Mouse (Mus musculus) heart, postnatal 14 days (tissue): ENCODE results near the gene Cabp7. TPM values are rescaled to one million over a fixed set of nuclear protein-coding genes. Genes with fewer than 3 reads are reported as not detected.

ENCODE experiments used
- DNase-seq, 2 experiments: peaks; one replicate each; pipeline ENCODE4 v3.0.0; 2021 to 2022
- intact Hi-C: fragments of 180-260 bp; cut with DNase I; formaldehyde crosslinking; loops from one replicate; pipeline ENCODE4 v1.15.1; 2025
- total RNA-seq, 2 experiments: library from RNA; stranded (reverse); gene quantifications; 2 replicates each; pipeline ENCODE4 v1.2.3; 2021

Cabp7 gene
- total RNA-seq, 2 experiments from 2014 or later, result not detected

DNA sequence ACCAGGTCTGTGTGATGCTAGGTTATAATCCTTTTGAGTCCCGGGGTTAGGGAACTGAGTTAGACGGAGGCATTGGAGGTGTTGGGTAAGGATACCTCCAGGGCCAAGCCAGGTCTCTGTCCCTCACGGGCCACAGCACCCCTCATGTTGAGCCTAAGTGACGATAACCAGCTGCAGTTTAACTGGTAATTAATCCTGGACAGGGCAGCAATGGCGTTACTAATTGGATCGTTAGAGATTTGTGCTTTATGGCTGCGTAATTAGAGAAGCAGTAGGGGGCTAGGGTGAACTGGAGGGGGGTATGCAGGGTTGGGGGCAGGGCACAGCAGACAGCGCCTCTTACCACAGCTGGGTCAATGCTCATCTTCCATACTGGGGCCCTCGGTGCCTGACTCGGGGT, 6.3 kb upstream of the Cabp7 start:
- no peak for DNase-seq
- intact Hi-C loops, result no loop called here

- intact Hi-C loops, result no loop called here
- peak; percentile 81 to 85 for DNase-seq
Observed at GRCm38 (mm10) chr11:4750263-4750662, 3.7 kb upstream of the Cabp7 start.

DNA sequence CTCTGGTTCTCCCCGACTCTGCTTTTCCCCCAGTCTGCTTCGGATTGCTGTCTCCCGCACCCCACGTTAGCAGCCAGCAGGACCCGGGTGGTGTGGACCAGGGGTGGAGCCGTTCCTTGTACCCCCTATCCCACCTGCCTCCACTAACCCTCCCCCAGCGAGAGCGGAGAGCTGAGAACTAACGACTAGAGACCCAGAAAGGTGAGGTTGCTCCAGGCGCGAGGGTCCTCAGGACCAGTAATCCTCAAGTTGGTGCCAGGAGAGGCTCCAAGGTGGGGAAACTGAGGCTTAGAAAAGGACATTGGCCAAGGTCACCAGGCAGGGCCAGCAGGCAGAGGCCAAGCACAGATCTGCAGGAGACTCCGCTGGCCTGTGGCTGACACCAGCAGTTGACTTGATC, 707 bp upstream of the Cabp7 start:
- no peak for DNase-seq

DNA sequence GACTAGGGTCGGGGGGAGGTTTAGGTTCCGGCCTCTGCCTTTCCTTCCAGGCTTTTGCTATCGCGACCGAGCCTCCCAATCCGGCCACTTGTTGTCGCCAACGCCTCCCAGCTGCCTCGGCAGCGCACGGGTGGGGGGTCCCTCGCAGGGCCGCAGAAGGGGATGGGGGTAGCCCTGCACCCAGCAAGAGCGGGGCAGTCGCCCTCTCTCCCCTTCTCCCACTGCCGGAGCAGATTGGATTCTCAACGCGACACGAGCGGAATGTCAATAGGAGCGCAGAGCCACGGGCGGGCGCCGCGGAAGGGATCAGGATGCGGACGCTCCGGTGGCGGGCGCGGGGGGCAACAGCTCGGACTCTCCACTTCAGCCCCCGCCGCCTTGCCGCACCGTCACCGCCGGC, 609 bp downstream of the Cabp7 start:
- no peak for DNase-seq
- intact Hi-C loops, result no loop called here

More for the DNA sequence above, 707 bp upstream of the Cabp7 start:
- intact Hi-C loops, result no loop called here

DNA sequence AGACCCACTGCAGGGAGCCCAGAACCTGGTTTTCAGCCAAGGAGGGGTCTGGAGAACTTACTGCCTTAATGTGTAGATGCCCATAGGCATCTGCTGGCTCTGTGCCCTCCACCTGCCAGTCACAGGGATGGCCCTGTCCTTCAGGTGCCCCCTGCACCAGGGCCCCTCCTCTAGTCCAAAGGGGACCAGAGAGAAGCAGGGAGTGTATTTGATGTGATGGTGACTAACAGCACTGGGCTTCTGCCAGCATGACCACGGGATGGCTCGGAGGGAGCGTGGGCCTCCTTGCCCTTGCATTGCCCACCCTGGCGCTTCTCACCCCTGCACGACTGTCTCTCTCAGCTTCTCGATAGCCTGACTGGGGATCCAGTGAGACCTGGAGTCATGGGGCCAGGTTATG, 1.9 kb downstream of the Cabp7 start:
- DNase-seq, result no peak
- intact Hi-C loops, result no loop called here

- DNase-seq, result no peak
- intact Hi-C loops, result no loop called here
Observed at GRCm38 (mm10) chr11:4740785-4741184, 5.8 kb downstream of the Cabp7 start.

DNA sequence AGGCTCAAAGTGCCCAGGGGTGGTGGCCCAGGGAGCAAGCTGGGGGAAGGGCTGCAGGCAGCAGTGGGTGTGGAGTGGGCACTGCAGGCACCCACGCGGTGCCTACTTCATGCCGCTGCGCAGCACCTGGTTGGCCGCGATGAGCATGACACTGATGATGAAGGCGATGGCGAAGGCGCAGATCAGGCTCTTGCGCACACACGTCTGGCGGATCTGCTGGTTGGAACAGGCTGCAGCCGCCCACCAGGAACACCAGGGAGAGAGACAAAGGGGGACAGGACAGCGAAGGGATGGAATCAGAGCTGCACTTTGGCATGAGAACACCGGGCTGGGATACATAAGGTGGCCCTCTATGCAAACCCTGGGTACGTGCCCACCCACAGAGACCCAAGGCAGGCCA, 7.9 kb downstream of the Cabp7 start:
- intact Hi-C loops, result no loop called here
- no peak for DNase-seq

DNA sequence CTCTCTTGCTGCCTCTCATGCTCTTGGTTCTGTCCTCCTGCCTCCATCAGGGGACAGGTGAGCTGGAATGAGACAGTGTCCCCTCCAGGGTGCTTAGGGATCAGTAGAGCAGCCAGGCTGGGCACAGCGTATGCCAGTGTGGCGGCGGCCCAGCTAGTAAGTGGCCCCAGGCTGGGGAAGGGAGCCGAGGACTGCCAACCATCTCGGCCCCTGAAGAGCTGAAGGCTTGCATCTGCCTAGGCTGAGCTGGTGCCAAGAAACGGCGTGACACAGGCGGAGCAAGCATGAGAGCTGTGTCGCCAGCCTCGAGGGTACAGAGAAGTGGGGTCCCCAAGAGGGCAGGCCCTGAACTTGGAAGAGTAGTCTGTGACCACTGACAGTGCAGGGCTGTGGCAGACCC, 8.9 kb downstream of the Cabp7 start:
- DNase-seq, result no peak
- intact Hi-C loops, result no loop called here

- DNase-seq, result no peak
- intact Hi-C loops, result no loop called here
Observed at GRCm38 (mm10) chr11:4736355-4736754, 10.2 kb downstream of the Cabp7 start.

DNA sequence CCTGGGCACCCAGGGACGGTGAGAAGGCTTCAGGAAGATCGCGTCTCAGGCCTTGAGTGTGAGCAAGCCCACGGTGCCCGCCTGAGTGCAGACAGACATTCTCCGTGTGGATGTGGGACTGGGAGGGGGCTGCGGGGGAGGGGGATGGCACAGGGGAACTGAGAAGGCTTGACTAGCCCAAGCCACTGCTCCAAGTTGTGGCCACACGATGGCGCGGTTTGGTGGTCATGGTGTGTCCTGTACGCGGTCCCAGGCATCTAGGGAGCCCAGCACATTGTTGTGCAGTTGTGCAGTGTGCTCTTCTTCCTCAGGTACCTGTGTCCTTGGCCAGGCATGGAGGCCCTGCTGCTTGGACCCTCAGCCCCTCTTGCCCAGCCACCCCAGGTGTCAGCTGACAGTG, 12.4 kb downstream of the Cabp7 start:
- intact Hi-C loops, result no loop called here
- DNase-seq, result no peak

DNA sequence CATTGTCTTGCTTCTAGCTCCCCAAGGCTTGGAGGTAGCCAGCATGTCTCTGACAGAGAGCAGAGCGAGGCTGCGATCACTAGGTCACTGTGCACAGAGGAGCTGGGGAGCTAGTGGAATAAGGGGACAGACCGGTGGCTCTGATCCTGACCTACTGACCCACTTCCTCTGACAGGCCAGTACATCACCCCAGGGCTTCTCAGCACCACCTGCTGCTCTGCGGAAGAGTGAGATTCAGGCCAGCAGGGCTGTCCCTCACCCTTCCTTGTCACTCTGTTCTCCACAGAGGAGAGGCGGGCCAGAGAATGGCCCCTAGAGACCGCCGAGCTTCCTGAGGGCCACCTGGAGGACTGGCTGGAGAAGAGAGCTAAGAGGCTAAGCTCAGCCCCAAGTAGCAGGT, 14.8 kb downstream of the Cabp7 start:
- no peak for DNase-seq
- intact Hi-C loops, result no loop called here

DNA sequence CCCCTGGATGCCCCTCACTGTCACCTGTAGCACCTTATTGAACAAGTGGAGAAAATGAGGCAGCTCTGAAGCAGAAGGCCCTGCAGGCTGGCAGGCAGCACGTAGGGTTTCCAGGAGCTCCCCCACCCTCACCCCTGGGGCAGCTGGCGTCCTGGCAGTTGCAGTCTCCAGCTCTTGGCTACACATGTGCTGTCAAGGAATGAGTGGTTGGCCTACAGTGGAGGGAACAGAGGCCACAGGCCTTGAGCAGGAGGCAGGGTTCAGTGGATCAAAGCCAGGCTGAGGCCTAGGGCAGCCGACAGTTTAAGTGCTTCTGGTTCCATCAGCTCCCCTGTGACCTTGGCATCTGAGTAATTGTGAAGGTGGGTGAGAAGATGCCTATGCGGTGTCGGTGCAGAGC, 15.7 kb downstream of the Cabp7 start:
- intact Hi-C loops, result no loop called here
- DNase-seq, result no peak

- DNase-seq, result no peak
- intact Hi-C loops, result no loop called here
Observed at GRCm38 (mm10) chr11:4730096-4730495, 16.5 kb downstream of the Cabp7 start.

DNA sequence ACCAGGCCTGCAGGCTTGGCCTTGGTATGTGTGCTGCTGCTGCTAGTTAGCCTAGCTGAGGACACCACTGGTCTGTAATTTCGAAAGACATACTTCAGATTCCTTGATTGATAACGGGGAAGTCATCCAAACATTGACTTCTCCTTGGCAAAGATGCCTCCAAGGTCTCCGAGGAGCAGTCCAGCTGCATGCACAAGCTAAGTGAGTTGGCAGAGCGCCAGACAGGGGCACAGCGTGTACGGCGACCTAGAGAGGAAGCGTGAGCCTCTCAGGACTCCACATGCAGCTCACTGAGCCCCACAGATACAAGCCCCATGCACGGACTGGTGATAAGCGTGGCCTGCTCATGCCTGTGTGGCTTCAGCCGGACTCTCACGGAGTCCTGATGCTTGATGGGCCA, 17.0 kb downstream of the Cabp7 start:
- intact Hi-C loops, result no loop called here
- peak; percentile 22 to 31 for DNase-seq

DNA sequence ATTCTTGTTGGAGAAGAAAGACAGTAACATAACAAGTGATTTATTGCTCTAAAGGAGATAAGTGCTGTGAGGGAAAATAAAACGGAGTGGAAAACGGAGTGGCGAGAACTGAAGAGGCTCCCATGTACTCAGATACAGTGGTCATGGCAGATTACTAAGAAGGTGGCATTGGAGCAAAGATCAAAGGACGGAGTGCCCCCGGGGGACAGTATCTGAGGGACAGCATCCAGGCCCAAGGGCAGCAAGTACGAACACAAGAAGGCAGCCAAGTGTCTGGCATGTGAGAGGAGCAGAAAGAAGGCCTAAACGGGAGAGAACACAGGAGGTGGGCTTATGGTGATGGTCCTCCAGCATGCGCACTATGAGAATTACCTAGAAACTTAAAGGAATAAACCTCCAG, 24.9 kb downstream of the Cabp7 start:
- intact Hi-C loops, result no loop called here
- DNase-seq, result no peak

DNA sequence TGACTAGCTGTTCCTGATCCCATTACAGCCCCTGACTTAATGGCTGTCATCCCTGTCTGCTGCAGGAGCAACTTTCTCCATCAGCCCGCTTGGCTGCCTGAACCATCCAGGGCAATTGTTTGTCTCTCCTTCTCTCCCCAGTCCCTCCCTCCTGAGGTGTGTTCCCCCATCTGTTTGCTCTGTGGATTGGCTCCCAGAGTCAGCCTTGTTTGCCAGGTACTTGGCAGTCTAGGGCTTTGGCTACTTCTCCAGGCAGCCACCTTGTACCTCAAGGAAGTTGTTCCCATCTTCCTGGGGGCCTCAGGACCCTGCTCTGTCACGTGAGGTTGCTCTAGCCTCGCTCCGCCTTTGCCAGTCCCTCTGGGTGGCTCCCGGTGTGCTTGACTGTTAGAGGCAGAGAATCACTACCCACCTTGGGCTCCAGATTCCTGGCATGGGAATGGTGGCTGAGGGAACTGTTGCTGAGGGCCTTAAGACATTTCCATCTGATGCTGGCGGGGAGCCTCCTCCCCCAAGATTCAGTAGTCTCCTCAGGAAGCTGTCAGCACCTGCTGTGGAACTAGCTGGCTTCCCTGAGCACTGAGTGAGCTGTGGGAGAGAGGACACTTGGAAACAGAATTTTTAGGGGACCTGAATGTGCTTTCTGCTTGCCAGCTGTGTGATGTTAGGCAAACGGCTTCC, 25.5 kb downstream of the Cabp7 start:
- intact Hi-C loops, result no loop called here
- DNase-seq, result no peak

DNA sequence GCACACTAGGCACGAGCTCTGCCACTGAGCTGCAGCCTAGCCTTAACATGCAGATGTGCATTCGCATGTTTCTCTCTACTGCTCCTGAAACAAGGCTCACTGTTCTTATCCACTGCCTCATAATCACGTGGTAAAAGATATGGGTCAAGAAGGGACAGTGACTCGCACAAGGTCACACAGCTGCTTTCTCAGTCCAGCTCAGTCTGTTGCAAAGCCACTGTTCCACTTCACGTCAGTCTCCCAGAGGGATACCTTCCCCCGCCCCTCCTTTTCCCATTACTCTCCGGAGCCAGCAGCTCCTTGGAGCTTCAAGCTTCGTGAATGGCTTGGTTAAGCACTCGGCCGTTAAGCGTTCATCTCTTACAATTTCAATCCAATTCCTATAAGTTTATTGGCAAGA, 26.2 kb downstream of the Cabp7 start:
- intact Hi-C loops, result no loop called here
- DNase-seq, result no peak

- intact Hi-C loops, result no loop called here
- no peak for DNase-seq
Observed at GRCm38 (mm10) chr11:4719961-4720360, 26.6 kb downstream of the Cabp7 start.

DNA sequence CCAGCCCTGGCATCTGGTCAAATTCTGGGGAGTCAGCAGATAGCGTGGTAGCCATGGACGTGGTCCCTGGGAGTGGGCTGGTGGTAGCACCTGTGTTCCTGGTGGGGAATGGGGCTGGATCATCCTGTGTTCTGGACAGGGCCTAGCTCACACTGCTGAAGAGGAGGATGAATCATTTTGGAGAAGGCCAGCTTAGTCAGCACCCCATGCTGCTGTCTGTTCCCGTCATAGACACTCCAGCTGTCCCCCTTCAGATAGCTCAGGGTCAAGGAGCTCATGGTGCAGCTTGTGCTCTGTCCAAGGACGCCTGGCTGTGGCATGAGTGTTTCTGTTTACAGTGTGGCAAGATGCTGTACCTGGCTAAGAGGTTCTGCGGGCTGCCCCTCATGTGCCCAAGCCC, 28.0 kb downstream of the Cabp7 start:
- no peak for DNase-seq
- intact Hi-C loops, result no loop called here

DNA sequence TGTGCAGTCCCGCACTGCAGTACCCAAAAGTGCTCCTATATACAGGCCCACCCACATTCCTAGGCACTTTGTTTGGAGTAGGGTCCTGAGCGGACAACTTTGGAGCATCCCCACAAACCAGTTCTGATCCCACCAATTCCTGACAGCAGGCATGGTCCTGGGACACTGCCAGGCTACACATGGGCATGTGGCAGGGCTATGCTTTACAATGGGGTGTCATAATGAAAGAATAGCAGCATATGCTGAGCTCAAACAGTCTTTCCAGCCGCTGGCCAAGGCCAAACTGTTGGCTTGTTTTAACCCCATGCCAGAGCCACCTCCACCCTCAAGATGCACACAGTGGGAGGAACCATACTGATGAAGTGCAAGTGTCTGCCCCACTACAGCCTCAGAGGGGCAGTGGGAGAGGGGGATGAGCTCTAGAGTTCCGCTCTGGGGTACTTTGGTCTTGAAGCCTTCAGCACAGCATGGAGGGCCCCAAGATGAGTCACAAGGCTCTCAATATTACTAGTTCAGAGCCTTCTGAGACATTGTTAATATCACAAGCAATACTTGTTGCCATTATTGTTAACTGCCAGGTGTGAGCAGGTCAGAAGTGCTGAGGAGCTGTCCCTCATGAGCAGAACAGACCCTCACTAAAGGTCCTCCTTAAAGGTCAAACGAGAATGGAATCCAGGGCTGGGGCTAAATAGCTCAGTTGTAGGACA, 29.9 kb downstream of the Cabp7 start:
- intact Hi-C loops, result no loop called here
- DNase-seq, result no peak

- intact Hi-C loops, result no loop called here
Observed at GRCm38 (mm10) chr11:4715596-4715995, 31.0 kb downstream of the Cabp7 start.

DNA sequence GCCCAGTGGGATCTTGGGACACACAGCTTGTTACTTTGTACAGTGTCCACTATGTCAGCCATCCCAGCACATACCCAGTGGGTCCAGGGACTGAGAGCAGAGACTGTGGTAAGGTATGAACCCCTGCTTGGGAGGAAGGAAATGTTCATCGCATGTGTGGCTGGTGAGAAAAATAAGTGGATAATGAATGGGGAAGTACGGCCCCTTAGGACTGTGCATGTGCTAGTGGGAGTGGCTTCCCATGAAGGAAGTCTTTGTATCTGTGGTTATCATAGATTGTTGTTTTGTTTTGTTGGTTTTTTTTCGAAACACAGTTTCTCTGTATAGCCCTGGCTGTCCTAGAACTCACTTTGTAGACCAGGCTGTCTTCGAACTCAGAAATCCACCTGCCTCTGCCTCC, 31.9 kb downstream of the Cabp7 start:
- DNase-seq, result no peak

More at GRCm38 (mm10) chr11:4715596-4715995, 31.0 kb downstream of the Cabp7 start:
- no peak for DNase-seq

More for the DNA sequence above, 31.9 kb downstream of the Cabp7 start:
- intact Hi-C loops, result no loop called here
